7 mouse cellular contexts compared by ENCODE assay signal in the genomic region with DNA sequence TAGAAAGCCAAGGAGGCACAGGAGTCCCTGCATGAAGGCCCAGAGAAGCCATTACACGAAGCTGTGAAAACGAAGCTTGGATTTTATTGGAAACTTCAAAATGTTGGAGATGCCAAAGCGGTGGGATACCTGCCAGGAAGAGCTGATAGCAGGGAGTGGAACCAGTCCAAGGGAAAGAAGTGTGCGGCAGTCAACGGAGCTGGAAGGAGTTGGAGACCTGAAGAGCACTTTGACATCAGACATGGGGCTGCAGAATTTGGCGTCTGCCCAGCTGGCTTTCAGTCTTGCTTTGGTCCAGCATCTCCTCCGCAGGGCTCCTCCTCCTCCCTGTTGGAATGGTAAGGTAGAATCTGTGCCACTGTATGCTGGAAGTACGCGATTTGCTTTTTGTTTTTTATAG.
DNase-seq lines count a peak whose midpoint lies in the region.

No protein-coding gene starts in this region.

- DNase-seq in frontal cortex, postnatal 36 days (ENCODE audit: low spot score in 2 of 2), result peak; percentile 9 to 42
- DNase-seq in frontal cortex, postnatal 25 days (ENCODE audit: low spot score in 2 of 2), result no peak
- peak; percentile 43 for DNase-seq in brain, adult 2 months (ENCODE audit: low read depth, low spot score)
- DNase-seq in cerebellum, postnatal 25 days, result peak; percentile 55 to 74
- peak; percentile 10 for DNase-seq in lung, postnatal 36 days
- no peak for DNase-seq in B cell, adult 2 months
- DNase-seq in layer of hippocampus, postnatal 14 days (ENCODE audit: low spot score in 2 of 2), result no peak

Comparison
In these comparisons a context has a peak if more than half of its experiments do, and no peak if none do; other contexts are left out.
1. DNase-seq: peak in frontal cortex, postnatal 36 days (2 of 2), brain, adult 2 months (single experiment), cerebellum, postnatal 25 days (2 of 2) and lung, postnatal 36 days (single experiment); none in frontal cortex, postnatal 25 days (0 of 2), B cell, adult 2 months (0 of 2) and layer of hippocampus, postnatal 14 days (0 of 2).